ENCODE assay signal across 17 mouse cellular contexts in genomic region chr4:84308226-84308862, GRCm38 (mm10).
DNase-seq lines count a peak whose midpoint lies in the region; ATAC-seq and TF ChIP-seq lines count a peak whose summit lies in the region.
"Had no signal": no experiment of that assay in that cellular context is flagged by ENCODE, and none has a peak within 500 bp of the region (broad histone marks: within the 10 kb centered on the region; RNA-seq: fewer than 3 reads in every experiment).

No protein-coding gene starts in this region.

- no peaks in the 10 kb centered on the region for H3K9me3 ChIP-seq in hindbrain, embryonic 11.5 days (ENCODE audit: control insufficient read depth, low read length)
- no peaks in the 10 kb centered on the region for H3K9me3 ChIP-seq in hindbrain, embryonic 16.5 days (ENCODE audit: control insufficient read depth, low read length)
- no peaks in the 10 kb centered on the region for H3K9me3 ChIP-seq in neural tube, embryonic 12.5 days
- H3K9me3 ChIP-seq in forebrain, postnatal 0 days (ENCODE audit: low read length), result no peaks in the 10 kb centered on the region
- H3K9me3 ChIP-seq in kidney, embryonic 15.5 days (replicated peaks), result no peaks in the 10 kb centered on the region
- H3K9me3 ChIP-seq: embryonic facial prominence, embryonic 13.5 days; megakaryocyte, embryonic 14.5 days had no signal

- peak; percentile 8 for DNase-seq in hindbrain, embryonic 11.5 days (ENCODE audit: low spot score)
- no peak for DNase-seq in neural tube, embryonic 10.5 days (ENCODE audit: extremely low spot score, low spot score)
- DNase-seq in forebrain, postnatal 0 days, result peak; percentile 9
- DNase-seq in T-cell, adult 2 months (ENCODE audit: low spot score), result no peak
- no peak for DNase-seq in cerebellum, adult 18-20 months
- DNase-seq: adrenal gland, postnatal 25 days; heart, adult 2 months; heart, postnatal 4 days; left cerebral cortex, postnatal 4 days; liver, postnatal 0 days; right cerebral cortex, postnatal 14 days; thymus, adult 2 months had no signal

- no peak overlapping the region for H3K4me2 ChIP-seq in hindbrain, embryonic 11.5 days (replicated peaks; ENCODE audit: low read depth, low read length)
- H3K4me2 ChIP-seq in hindbrain, embryonic 16.5 days (ENCODE audit: low read length), result no peak overlapping the region
- no peak overlapping the region for H3K4me2 ChIP-seq in neural tube, embryonic 12.5 days (replicated peaks)
- H3K4me2 ChIP-seq in forebrain, postnatal 0 days (ENCODE audit: low read depth), result no peak overlapping the region
- H3K4me2 ChIP-seq in kidney, embryonic 15.5 days, result no peak overlapping the region
- H3K4me2 ChIP-seq: embryonic facial prominence, embryonic 13.5 days had no signal

- no peaks in the 10 kb centered on the region for H3K27me3 ChIP-seq in hindbrain, embryonic 11.5 days (ENCODE audit: control insufficient read depth, insufficient read depth, low read length)
- H3K27me3 ChIP-seq in hindbrain, embryonic 16.5 days (replicated peaks; ENCODE audit: control insufficient read depth, insufficient read depth, low read length), result no peaks in the 10 kb centered on the region
- H3K27me3 ChIP-seq in neural tube, embryonic 12.5 days (replicated peaks), result no peaks in the 10 kb centered on the region
- H3K27me3 ChIP-seq in forebrain, postnatal 0 days (ENCODE audit: insufficient read depth, low read length), result no peaks in the 10 kb centered on the region; the same call in 1 of the 2 replicates
- no peaks in the 10 kb centered on the region for H3K27me3 ChIP-seq in kidney, embryonic 15.5 days
- H3K27me3 ChIP-seq: embryonic facial prominence, embryonic 13.5 days; megakaryocyte, embryonic 14.5 days had no signal

- no peak overlapping the region for H3K4me3 ChIP-seq in hindbrain, embryonic 11.5 days (ENCODE audit: low read depth, low read length)
- H3K4me3 ChIP-seq in hindbrain, embryonic 16.5 days (ENCODE audit: low read length), result no peak overlapping the region
- no peak overlapping the region for H3K4me3 ChIP-seq in neural tube, embryonic 12.5 days
- H3K4me3 ChIP-seq in forebrain, postnatal 0 days (ENCODE audit: low read depth, low read length), result no peak overlapping the region
- no peak overlapping the region for H3K4me3 ChIP-seq in kidney, embryonic 15.5 days (replicated peaks)
- H3K4me3 ChIP-seq: embryonic facial prominence, embryonic 13.5 days; heart, adult 2 months; megakaryocyte, embryonic 14.5 days had no signal

- WGBS in hindbrain, embryonic 11.5 days, result 40% methylated on average over 4 of the region's 4 CpGs
- 18% methylated on average over 4 of the region's 4 CpGs for WGBS in hindbrain, embryonic 16.5 days
- WGBS in neural tube, embryonic 12.5 days, result 15% methylated on average over 4 of the region's 4 CpGs
- WGBS in forebrain, postnatal 0 days, result 28% methylated on average over 4 of the region's 4 CpGs
- 24% methylated on average over 4 of the region's 4 CpGs for WGBS in kidney, embryonic 15.5 days

- ATAC-seq in hindbrain, embryonic 11.5 days (ENCODE audit: low FRiP score), result no peak
- no peak for ATAC-seq in hindbrain, embryonic 16.5 days
- 0 out of 2 replicates have a peak, but pooled peaks have one; percentile 25 for ATAC-seq in neural tube, embryonic 12.5 days (ENCODE audit: low FRiP score, low read depth)
- peak; percentile 14; the same call in 1 of the 2 replicates for ATAC-seq in forebrain, postnatal 0 days
- no peak for ATAC-seq in kidney, embryonic 15.5 days (replicated peaks; ENCODE audit: low FRiP score)
- ATAC-seq: liver, postnatal 0 days had no signal

- H3K4me1 ChIP-seq in hindbrain, embryonic 11.5 days (replicated peaks; ENCODE audit: control insufficient read depth, insufficient read depth, low read length), result no peaks in the 10 kb centered on the region
- H3K4me1 ChIP-seq in hindbrain, embryonic 16.5 days (ENCODE audit: control insufficient read depth, insufficient read depth, low read depth, low read length), result 0 out of 2 replicates have a peak, but pooled peaks cover 3% of the 10 kb centered on the region
- H3K4me1 ChIP-seq in neural tube, embryonic 12.5 days, result peaks cover 6% of the 10 kb centered on the region; the same call in 1 of the 2 replicates
- H3K4me1 ChIP-seq in forebrain, postnatal 0 days (ENCODE audit: insufficient read depth), result no peaks in the 10 kb centered on the region
- H3K4me1 ChIP-seq in kidney, embryonic 15.5 days, result no peaks in the 10 kb centered on the region

- H3K36me3 ChIP-seq in hindbrain, embryonic 11.5 days (ENCODE audit: control insufficient read depth, insufficient read depth, low read length), result no peaks in the 10 kb centered on the region
- no peaks in the 10 kb centered on the region for H3K36me3 ChIP-seq in hindbrain, embryonic 16.5 days (ENCODE audit: control insufficient read depth, insufficient read depth, low read length)
- H3K36me3 ChIP-seq in neural tube, embryonic 12.5 days, result no peaks in the 10 kb centered on the region
- no peaks in the 10 kb centered on the region for H3K36me3 ChIP-seq in forebrain, postnatal 0 days (ENCODE audit: insufficient read depth)
- no peaks in the 10 kb centered on the region for H3K36me3 ChIP-seq in kidney, embryonic 15.5 days
- H3K36me3 ChIP-seq: embryonic facial prominence, embryonic 13.5 days had no signal

- no peak for TF ChIP-seq CTCF in forebrain, postnatal 0 days (IDR thresholded peaks at IDR 0.05; ENCODE audit: low read depth)

- no peak overlapping the region for H3K9ac ChIP-seq in hindbrain, embryonic 11.5 days (ENCODE audit: low read depth, low read length)
- H3K9ac ChIP-seq in hindbrain, embryonic 16.5 days (ENCODE audit: low read depth, low read length), result no peak overlapping the region
- no peak overlapping the region for H3K9ac ChIP-seq in neural tube, embryonic 12.5 days
- H3K9ac ChIP-seq in forebrain, postnatal 0 days, result no peak overlapping the region
- no peak overlapping the region for H3K9ac ChIP-seq in kidney, embryonic 15.5 days
- H3K9ac ChIP-seq: embryonic facial prominence, embryonic 13.5 days; liver, postnatal 0 days had no signal

- no peak overlapping the region for H3K27ac ChIP-seq in hindbrain, embryonic 11.5 days (ENCODE audit: low read depth, low read length)
- H3K27ac ChIP-seq in hindbrain, embryonic 16.5 days (ENCODE audit: low read depth, low read length), result no peak overlapping the region
- H3K27ac ChIP-seq in neural tube, embryonic 12.5 days, result no peak overlapping the region
- H3K27ac ChIP-seq in forebrain, postnatal 0 days (ENCODE audit: low read depth, low read length), result no peak overlapping the region
- H3K27ac ChIP-seq in kidney, embryonic 15.5 days, result no peak overlapping the region
- H3K27ac ChIP-seq: embryonic facial prominence, embryonic 13.5 days; heart, adult 2 months had no signal

Comparison
In these comparisons a context has a peak if more than half of its experiments do, and no peak if none do; other contexts are left out.
1. ATAC-seq: peak in neural tube, embryonic 12.5 days (single experiment) and forebrain, postnatal 0 days (single experiment); none in hindbrain, embryonic 11.5 days (single experiment), hindbrain, embryonic 16.5 days (single experiment) and kidney, embryonic 15.5 days (single experiment).
2. DNase-seq: peak in hindbrain, embryonic 11.5 days (single experiment) and forebrain, postnatal 0 days (single experiment); none in neural tube, embryonic 10.5 days (single experiment), T-cell, adult 2 months (single experiment) and cerebellum, adult 18-20 months (0 of 2).